Mouse (Mus musculus) gastrocnemius, adult 18-20 months (tissue): ENCODE measurements at regions not wholly inside any gene's neighbourhood (a gene's known extent, or its start where the extent isn't known, plus 50 kb on each side); places are given as distances from the start of the nearest gene placed in this dataset.
"Not testable (repeated sequence)": the region's sequence is repeated elsewhere in the genome, so short reads cannot be mapped to it uniquely, and the experiment has no call there.

Source experiments
- DNase-seq: peaks from one replicate; pipeline ENCODE4 v3.0.0; 2021; ENCODE audit warnings: low spot score

DNA sequence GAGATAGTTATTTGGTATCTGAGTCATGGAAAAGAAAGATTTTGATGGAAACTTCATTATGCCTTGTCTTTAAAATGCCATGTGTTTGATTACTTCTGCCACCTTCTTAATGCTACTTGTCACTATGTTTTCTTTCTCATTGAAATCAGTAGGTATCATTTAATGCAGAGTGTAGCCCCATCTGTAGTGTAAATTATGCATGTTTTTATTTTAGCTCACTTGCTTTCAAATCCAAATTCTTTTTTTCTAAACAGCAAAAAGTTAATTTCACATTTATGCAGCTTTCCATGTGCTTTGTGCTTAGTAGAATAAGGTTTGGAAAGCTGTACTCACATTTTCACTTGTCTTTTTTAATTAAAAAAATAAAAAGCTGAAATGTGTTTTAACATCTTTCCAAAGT lies 748.0 kb upstream of the Epha7 start:
- DNase-seq: no peak

DNA sequence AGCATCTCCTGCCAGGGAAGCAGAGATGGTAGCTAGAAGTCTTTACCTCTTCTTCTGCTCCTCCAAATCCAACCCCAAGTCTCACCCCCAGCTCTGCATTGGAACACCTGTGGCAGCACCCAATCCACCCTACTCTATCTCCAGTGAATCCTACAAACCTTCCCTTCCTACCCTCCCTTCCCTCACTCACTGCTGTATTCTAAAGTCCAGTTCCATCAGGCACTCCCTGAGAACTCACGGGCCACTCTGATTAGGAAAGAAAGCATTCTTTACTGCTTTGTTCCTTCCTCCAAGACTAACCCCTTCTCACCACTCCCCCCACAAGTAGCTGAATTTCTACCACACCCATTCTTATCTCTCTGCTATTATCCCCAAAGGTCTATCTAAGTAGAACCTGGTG lies 747.1 kb upstream of the Epha7 start:
- DNase-seq: no peak

DNA sequence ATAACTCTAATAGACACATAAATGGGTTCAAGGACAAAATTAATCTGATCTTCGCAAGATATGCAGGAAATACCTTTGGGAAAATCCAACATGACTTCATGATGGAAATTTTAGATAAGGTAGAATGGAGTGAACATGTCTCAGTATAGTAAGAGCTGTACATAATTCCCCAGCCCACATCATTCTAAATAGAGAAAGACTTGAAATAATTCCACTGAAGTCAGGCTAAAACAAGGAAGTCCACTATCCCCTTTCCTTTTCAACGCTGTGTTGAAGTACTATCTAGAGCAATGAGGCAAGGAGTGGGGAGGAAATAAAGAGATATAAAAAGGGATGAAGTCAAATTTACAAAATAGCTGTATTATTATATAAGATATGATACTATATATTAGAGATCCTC lies 733.9 kb upstream of the Epha7 start:
- DNase-seq: no peak

DNA sequence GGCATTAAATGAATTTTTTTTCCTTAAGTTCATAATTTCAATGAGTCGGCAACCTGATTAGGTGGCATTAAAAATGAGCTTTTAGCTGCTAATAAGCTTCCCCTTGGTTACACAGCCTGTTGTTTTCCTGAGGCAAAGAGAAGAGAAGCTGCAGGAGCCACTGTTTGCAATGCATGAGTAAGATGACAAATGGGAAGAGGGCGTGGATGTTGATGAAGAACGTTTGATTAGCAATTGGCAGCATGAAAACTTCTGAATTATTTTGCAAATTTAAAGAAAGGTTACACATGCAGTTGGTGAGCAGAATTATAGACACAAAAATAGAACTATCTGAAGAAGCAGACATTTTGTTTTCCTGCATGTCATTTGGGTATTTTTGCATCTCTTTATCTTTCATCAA lies 720.1 kb upstream of the Epha7 start:
- no peak for DNase-seq

DNA sequence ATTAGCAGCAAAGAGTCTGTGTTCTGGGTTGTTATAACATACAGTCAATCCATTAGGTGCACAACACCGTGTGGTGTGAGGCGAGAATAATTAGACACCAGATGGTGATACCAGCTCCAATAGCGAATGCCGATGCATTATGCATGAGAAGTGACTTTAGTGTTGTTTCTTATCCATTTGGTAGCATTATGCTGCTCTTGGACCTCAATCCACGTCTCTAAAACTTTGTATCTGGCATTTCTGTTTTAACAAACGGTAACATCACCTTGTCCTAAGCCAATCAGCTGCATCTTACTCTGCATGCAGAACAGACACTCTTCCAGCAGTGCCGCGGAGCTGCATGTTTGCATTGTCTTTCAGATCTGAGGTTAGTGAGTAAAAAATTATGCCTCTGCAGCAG lies 669.8 kb upstream of the Epha7 start:
- DNase-seq: no peak

DNA sequence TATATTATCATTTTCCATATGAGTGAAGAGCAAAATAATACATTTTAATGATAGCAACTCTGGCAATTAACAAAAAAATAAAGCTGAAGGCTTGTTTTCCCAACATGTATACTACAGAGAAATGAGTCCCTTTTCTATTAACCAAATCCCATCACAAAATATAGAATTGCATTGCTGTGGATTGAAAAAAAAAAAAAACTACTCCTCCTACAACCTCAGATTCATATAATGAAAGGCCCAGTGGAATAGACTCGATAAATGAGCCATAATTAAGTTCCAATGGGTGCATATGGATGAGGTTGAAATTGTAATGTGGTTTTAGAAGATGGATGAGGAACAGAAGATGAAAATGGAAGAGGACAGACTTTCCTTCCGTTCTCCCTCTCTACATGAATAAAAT lies 657.8 kb upstream of the Epha7 start:
- DNase-seq: no peak

DNA sequence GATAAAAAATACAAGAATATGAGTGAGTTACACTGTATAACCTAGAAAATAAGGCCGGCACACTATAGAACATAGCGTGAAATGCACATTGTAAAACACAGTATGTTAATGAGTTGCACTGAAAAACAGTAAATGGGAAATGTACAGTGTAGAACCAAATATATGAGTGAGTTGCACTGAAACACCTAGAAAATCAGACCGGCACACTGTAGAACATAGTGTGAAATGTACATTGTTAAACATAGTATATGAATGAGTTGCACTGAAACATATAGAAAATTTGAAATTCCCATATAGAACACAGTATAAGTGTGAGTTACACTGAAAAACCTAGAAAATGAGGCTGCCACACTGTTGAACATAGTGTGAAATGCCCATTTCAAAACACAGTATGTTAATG lies 636.2 kb upstream of the Epha7 start:
- peak; percentile 22 for DNase-seq

DNA sequence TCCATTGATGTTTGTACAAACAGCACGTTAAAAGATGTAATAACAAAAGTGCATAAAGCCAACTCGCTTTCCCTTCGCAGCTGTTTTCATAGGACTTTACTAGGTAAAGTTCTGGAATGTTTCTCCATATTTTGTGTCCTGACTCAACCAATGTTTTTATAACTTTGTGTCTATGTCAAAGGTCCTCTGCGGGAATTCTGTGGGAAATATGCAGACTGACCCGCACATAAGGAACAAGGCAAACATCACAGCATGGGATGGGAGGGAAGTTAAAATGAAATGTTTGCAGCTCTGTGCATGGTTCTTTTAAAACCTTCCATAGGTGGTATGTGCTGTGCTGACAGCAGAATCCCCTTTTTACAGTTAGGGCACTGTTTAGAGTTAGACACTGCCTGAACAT lies 622.1 kb upstream of the Epha7 start:
- no peak for DNase-seq

DNA sequence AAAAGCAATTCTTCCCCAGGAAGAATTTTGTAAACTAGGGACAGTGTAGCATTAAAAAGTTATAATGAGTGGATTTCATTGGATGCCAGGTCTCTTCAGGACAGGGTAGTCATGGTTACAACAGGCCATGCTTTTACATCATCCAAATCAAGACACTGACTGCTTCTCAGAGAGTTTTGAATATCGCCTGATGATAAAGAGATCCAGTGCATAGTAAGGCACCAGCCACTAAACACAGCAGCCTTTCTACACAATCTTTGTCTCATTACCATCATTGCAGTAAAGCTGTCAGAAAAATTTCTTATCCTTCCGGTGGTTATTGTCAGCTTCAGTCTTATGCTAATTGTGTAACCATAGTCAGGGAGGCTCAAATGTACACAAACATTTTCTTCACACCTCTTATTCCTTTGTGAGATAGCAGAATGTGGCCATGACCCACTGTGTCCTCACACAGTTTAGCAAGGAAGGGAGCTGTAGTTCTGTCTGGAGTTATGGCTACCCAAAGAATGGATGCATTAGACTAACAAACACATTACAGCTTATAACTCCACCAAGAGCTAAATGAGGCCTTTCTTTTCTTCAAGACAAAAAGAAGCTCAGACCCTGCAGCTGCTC lies 585.2 kb upstream of the Epha7 start:
- DNase-seq: no peak

DNA sequence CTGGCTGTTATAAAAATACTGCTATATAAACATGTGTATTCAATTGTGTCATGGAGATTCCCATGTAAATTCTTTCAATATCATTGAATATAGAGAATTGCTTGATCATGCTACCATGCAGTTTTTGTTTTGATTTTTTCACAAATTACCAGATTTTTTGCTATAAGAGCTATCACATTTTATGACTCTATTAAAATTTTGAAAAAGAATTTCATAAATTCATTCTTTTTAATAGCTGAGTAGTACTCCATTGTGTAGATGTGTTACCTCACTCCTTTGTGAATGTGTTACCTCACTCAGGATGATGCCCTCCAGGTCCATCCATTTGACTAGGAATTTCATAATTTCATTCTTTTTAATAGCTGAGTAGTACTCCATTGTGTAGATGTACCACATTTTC lies 577.4 kb upstream of the Epha7 start:
- DNase-seq: not testable (repeated sequence)

DNA sequence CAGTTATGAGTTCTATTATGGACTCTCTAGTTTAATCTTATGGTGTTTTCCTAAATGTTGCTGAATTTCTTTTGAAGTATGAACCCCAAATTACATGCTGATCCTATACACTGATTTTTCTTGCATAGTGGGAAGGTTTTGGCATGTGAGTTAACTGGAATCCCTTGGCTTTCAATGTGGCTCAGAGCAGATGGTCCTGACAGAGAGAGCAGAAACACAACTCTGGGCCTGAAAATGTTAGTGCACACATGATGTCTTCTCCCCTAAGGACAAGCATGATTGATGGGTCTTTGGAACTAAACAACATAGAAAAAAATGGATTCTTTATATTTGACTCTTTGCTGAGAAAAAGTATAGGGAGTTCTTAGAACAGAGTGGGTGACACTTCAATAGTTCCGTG lies 570.7 kb upstream of the Epha7 start:
- DNase-seq: no peak
